Mouse (Mus musculus): Measurements from ENCODE around the gene Mllt1. TPM values are rescaled to one million over a fixed set of nuclear protein-coding genes. Genes with fewer than 3 reads are reported as not detected.
A peak's percentile ranks its signal among the peaks of the same experiment; 100 is the strongest.

The Mllt1 gene
- total RNA-seq (2021) = 10 to 100 TPM; 23.9 to 27.2 TPM
- long read RNA-seq, experiment 1, partial matches to known transcripts = 1 of 17 reads
- long read RNA-seq, experiment 1, other reads (novel, unspliced or antisense) = 12 of 17 reads
- long read RNA-seq, experiment 2, transcript Mllt1-201 (12 exons, 3,636 nt) = major isoform, 12 of 36 reads
- long read RNA-seq, experiment 2, partial matches to known transcripts = 7 of 36 reads
- long read RNA-seq, experiment 2, other reads (novel, unspliced or antisense) = 17 of 36 reads

DNA sequence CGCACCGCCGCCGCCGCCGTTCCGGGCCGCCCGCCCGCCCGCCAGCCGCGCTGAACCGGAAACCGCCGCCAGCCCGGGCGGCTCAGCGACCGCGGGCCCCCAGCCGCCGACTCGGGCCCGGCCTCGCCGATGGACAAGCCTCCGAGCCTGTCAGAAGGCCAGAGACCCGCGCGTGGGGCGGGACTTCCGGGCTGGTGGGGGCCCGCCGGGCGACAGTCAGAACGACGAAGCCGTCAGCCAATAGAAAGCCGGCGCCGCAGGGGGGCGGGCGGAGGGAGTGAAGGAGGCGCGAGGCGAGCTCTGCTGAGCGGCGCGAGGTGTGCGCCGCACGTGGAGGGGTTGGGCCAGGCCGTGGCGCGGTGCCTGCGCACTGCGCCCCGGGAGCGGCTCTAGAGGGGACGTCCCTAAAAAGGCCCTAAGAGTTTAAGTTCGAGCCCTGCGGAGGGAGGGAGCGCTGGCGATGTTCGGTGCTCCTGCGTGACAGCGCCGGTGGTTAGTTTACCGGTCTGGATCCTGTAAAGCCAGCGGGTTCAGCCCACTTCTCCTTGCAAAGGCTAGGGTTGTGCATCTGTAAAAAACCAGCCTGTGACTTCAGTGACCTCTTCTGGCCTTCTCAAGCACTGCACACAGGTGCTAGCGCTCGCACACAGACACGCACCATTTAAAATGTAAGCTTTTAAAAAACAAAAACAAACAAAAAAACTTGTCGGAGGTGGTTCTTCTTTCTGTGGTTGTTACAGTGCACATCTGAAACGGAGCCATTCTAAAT is at the start of gene Mllt1:
Mllt1 (minus strand) TSS at position 53 of the 769 bp plus-strand sequence.
- peak; percentile 99 for DNase-seq (ENCODE audit: low spot score in 2 of 2)

DNA sequence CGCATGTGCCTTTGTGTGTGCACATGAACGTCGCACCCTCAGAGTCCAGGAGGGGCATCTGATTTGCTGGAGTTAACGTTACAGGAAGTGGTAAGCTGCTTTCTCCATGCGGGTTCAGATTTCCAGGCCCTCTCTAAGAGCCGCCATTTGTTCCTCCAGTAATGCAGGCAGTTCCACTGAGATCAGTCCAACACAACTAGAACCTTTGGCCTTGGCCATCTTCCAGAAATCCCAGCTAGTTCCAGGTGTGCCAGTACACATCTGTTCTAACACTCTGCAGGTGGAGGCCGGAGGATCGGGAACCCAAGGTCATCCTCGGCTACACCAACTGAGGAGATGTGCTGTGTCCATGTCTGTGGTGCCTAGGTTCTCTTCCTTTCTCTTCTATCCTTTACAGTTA is 49.7 kb upstream of the Mllt1 start:
- no peak for DNase-seq (ENCODE audit: low spot score in 2 of 2)

DNA sequence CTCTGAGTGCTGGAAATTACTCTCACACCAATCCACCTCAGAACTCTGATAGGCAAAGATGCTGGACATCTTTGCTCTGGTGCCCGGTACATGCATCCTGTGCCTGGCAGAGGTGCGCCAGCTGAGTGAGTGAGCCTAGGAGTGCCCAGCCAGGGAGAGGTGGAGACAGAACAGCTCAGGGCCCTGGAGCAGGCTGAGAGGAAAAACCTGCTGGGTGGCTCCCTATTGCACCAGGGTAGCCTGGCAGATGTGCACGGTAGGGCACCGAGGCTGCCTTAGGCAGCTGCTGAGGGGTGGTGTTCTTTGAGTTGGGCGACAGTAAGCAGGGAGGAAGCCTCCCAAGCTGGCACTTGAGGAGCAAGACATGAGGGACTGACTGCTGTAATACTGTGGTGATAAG is 46.8 kb upstream of the Mllt1 start, which contains the start of gene Acer1:
Acer1 (minus strand) TSS at position 114 of the 400 bp plus-strand sequence.
- DNase-seq (ENCODE audit: low spot score in 2 of 2) = no peak

DNA sequence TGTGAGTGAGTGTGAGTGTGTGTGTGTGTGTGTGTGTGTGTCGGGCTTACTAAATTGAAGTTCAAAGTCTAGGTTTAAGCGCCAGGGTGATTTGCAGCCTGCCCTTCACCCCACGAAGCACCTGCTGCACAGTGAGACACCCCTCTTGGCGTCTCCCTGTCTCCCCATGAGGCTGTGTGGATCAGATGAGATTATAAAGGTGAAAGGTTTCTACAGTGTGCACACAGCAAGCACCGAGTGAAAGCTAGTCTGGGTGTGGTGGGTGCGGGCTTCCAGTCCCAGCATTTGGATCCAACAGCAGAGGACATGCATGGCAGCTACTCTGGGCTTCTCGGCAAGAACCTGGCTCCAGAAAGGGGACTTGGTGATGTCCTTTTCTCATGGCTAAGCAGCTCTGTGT is 45.8 kb upstream of the Mllt1 start:
- no peak for DNase-seq (ENCODE audit: low spot score in 2 of 2)

DNA sequence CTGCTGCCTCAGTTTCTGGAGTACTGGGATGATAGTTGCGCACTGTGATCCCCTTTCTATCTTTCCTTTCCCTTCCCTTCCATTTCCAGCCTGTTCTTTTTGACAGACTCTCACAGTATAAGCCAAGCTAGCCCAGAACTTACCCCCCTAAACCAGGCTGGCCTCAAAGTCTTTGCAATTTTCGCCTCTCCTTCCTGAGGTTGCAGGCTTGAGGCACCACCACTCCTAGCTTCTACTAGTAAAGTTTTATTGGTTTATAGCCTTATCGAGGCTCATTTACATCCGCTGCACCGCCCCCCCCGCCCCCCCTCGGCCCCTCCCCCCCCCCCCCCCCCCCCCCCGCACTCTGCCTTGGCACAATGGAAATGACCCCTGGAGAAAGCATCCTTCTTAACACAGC is 44.3 kb upstream of the Mllt1 start:
- no peak for DNase-seq (ENCODE audit: low spot score in 2 of 2)

DNA sequence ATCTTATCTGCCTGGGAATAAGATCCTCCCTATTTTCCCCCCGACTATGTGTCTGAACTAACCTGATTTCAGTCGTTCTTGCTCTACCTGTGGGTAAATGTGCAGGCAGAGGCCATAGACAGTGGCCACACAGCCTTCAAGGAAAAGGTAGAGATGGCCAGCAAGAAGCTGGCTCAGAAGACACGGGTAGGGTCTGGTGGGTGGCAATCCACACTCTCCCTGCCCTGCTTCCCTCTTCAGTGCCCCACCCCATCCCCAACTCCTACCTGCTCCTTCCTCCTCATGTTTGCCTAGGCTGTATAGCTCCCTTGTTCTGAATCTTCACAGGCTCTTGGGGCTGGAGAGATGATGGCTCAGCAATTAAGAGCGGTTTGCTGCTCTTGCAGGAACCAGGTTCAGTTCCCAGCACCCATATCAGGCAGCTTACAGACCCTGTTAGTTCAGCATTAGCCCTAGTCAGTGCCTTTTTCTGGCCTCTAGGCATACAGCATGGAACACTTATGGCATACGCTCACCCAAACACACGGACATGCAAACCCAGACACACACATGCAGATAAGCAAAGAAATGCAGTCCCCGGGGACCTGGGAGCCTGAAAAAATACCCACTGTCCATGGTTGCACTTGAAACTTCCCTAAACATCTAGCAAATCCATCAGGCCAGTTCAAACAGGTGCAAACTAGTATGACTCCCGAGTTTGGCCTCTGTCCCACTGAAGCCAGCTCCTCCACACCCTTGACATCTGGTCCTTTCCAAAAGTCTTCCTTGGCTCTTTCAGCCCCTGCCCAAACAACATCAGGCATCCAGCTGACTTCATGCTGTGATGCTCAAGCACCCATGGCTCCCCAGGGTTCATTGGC is 41.5 kb upstream of the Mllt1 start:
- DNase-seq (ENCODE audit: low spot score in 2 of 2) = no peak

DNA sequence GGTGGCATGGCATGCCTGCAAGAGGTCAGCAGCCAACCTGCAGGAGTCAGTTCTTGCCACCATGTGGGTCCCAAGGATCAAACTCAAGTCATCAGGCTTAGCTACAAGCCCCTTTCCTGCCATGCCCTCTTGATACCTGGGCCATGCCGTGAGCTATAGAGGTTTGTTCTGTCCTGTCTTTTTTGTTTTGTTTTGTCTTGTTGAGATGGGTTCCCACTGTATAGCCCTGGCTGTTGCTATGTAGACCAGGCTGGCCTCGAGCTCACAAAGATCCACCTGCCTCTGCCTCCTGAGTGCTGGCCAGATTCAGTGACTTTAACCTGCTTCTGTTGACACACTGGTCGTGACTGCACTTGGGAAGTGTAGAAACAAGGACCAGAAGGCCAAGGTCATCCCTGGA is 40.2 kb upstream of the Mllt1 start:
- no peak for DNase-seq (ENCODE audit: low spot score in 2 of 2)

DNA sequence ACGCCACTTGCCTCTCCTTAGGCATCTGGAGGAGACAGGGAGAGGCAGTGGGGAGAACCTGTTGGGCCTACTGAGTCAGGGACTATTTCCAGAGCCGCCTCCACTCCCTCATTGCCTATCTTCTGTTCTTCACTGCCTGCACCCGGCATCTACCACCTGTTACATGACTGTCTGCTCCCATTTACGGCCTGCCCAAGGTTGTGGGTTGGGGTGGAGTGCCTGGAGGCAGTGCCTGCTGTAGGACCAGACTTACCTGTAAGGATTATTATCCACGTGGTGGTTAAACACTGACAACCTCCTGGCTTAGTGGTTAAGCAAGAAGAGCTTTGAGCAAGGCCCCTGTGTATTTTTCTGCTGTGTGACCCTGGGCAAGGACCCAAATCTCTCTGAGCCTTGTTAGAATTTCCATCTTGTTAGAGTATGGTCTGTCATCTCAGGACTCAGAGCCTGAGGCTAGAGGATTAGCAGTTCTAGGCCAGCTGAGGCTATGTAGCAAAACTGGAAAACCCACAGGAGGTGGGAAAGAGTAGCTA is 39.6 kb upstream of the Mllt1 start:
- no peak for DNase-seq (ENCODE audit: low spot score in 2 of 2)

DNA sequence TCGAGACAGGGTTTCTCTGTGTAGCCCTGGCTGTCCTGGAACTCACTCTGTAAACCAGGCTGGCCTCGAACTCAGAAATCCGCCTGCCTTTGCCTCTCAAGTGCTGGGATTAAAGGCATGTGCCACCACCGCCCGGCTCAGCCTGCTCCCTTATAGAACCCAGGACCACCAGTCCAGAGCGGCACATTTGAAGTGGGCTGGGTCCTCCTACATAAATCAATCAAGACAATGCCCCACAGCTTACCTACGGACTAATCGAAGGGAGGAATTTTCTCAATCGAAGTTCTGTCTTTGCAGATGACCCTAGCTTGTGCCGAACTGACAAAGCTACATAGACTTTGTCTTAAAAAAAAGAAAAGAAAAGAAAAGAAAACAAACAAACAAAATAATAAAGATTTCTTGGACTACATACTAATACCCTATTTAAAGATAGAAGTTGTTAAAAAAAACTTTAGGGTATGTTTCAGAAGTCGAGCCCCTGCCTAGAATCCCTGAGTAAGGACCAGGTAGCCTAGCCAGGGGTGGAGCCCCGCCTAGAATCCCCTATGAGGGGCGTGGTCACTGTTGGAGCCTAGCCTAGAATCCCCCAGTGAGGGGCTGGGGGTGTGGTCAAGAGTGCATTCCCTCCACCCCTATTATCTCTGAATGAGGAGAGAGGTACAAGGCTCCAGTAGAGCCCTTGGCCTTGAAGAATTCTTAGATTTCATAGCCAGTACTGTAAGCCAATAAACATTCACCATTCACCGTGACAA is 38.9 kb upstream of the Mllt1 start:
- DNase-seq (ENCODE audit: low spot score in 2 of 2) = no peak

DNA sequence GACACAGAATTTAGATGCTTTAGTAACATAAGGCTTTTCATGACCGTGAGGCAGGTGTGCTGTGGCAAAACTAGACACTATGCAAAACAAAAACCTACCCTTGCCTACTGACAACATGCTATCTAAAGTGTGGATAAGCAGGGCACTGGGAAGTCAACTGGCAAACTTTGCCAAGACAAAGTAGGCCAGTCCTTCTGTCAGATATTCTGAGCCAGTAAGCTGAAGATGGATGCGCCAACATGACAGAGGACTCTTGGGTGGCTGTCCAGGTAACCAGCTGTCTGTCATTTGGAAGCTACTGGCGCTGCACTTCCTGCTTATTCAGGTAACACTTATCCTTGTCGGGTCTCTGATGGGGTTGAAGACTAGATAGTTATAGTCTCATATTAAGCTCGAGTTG is 34.9 kb upstream of the Mllt1 start:
- no peak for DNase-seq (ENCODE audit: low spot score in 2 of 2)

DNA sequence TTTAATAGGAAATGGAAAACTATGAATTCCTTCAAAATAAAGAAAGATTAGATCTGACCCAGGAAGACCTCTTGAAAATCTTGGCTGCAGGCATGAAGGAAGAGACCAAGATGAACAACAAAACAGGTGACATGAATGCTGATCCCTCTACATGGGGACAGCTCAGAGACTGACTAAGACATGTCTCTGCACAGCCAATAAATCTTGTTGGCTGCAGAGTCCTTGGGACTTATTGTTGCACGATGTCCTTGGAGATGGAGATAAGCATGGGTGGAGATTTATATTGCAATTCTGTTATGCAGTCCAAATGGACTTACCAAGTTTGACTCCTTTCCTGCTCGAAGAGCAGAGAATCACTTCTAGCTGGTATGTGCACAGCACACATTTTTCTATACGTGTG is 34.1 kb upstream of the Mllt1 start:
- no peak for DNase-seq (ENCODE audit: low spot score in 2 of 2)

DNA sequence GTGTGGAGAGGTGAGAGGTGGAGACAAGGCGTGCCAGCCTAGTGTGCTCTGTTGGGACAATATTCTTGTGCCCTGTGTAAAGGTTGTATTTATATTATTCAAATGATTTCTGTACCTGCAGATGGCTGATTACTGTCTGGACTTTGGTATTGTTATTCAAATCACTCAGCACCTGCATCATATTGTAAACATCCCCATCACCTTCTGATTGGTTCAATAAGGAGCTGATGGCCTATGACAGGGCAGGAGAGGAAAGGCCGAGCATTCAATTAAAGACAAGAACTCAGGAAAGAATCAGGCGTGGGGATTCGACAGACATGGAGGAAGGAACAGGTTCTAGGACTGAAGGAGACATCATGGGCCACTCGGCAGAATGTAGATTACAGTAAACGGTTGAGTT is 28.4 kb upstream of the Mllt1 start:
- no peak for DNase-seq (ENCODE audit: low spot score in 2 of 2)

DNA sequence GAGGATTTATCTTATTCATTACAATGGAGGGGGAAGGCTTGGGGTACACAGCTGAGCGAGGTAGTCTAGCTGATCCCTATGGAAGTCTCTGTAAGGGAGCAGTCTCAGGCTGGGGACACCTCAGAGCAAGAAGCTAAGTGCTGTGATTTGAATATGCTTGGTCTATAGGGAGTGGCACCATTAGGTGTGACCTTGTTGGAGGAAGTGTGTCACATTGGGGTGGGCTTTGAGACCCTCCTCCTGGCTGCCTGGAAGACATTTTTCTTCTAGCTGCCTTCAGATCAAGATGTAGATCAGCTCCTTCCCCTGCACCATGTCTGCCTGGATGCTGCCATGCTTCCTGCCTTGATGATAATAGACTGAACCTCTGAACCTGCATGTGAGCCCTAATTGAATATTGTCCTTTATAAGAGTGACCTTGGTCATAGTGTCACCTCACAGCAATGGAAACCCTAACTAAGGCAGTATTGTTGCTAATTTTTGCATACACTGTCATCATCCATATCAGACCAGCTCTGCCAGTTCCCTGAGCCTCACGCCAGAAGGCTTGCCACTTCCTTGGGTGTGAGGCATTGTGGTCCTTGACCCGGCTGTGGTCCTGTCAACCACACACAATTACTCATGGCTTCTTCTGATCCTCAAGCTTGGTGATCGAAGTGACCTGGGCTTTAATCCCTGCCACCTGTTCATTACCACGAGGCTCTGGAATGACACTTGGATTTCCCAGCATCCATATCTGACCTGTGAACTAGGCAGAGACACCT is 27.6 kb upstream of the Mllt1 start:
- no peak for DNase-seq (ENCODE audit: low spot score in 2 of 2)

DNA sequence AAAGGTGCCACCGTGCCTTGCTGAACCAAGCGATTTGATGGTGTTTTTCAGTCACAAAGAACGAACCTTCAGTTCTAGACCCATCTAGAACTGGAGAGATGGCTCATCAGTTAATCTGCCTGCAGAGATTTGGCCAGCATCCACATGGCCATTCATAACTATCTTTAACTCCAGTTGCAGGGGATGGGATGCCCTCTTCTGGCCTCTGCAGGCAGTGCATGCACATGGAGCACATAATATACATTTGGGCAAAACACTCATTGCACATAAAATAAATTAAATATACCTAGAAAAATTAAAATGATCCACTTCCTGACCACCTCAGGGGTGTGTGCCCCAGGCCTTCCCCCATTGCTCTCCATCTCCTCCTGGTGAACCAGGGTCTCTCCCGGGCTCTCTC is 26.7 kb upstream of the Mllt1 start:
- no peak for DNase-seq (ENCODE audit: low spot score in 2 of 2)

DNA sequence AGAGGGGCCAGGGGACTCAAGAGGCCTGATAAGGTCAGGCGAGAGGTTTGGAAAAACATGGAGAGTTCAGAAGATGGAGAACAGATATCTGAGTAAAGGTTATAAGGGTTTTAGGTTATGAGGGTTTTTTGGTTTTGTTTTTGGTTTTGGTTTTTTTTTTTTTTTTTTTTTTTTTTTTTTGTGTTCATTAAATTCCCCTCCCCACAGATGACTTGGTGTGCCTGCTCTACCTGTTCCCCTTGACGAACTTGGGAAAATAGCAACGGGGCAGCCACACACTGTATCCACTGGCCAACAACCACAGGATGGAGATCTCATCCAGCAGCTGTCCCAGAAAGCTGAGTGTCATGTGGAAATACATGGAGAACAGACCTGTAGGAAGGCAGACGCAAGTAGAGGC is 23.5 kb upstream of the Mllt1 start:
- no peak for DNase-seq (ENCODE audit: low spot score in 2 of 2)

DNA sequence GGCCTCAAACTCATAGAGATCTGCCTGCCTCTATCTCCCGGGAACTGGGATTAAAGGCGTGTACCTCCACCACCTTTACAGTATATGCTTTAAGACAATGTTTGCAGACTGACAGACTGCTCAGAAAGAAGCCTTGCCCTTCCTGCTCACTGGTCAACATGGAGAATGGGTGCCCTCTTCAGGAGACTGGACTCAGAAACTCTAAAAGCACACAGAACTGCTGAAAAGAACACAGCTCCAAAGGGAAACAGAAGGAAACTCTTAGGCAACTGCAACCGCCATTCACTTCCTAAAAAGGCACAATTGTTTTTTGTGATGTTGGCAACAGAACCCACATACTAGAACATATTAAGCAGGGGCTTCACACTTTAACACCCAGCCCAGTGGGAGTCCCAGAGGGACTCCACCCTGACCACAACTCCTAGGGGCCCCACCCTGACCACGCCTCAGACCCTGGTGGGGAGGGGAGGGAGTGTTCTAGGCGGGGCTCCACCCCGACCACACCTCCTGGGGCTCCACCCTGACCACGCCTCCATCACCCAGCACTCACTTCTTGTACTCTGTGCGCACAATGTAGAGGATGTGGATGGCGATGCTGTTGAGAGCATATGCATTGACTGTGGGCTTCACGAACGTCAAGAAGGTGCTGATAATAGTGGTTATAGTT is 22.7 kb upstream of the Mllt1 start:
- DNase-seq (ENCODE audit: low spot score in 2 of 2) = no peak

DNA sequence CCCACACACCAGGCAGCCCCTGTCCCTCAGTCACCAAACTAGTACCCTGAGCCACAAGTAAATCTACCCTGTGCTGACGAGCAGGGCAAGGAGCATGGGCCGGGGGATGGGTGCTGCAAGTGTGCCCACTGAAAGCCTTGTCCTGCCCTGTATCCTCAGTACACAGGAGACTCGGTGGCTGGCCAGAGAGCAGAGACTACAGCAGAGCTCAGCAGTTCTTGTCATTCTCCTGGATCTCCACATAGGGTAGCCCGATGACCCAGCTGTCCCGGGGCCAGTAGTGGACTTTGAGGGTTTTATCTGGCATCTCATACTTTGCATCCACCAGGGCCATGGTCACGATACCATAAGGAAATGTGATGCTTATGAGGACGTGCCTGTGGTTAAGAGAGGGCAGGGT is 19.7 kb upstream of the Mllt1 start:
- no peak for DNase-seq (ENCODE audit: low spot score in 2 of 2)

DNA sequence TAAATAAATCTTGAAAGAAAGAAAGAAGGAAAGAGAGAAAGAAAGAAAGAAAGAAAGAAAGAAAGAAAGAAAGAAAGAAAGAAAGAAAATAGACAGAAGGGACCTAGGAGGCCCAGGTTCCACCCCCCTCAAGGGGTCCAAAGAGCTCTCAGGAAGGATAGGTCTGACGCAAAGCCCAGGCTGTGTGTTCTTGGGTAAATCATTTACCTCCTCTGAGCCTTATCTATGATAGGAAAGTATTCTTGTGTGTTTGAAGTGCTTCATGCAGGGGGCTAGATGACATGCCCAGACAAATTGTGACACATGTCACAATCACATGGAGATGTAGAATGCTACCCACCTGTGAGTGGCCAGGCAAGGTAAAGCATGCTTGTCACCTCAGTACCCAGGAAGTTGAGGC is 17.4 kb upstream of the Mllt1 start:
- DNase-seq (ENCODE audit: low spot score in 2 of 2) = no peak

DNA sequence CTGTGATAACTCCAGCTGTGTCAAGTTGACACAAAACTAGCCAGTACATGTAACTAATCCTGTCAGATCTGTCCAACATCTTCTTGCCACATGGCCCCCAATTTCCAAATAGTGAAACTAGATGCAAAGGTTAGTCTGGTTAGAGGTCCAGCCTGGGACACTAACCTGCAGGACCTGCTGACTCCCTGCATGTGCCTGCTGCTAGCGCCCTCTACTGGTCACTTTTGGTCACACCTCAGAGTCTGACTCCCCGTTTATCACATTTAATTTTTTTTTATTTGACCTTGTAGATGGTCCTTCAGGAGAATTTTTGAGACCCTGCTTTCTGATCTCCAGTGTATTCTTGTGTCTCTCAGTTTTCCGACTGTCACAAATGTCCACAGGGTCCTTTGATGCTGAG is 15.7 kb upstream of the Mllt1 start:
- DNase-seq (ENCODE audit: low spot score in 2 of 2) = no peak

DNA sequence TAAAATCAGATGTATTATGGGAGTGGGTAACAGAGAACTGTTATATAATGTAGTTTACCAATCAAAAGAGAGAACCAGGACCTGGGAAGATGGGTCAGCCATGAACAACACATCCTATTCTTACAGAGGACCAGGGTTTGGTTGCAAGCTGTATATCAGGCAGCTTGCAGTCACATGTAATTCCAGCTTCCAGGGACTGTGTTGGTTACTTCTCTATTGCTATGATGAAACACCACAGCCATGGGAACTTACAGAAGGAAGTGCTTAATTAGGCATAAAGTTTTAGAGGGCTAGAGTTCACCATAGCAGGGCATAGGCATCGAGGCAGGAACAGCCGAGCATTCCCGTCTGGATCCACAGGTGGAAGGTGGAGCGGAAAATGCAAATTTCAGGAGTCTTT is 3.5 kb upstream of the Mllt1 start:
- DNase-seq (ENCODE audit: low spot score in 2 of 2) = no peak

Measured in gastrocnemius, postnatal 4 days (tissue).